Mouse (Mus musculus) cerebellum, postnatal 14 days (tissue): ENCODE measurements at regions not wholly inside any gene's neighbourhood (a gene's known extent, or its start where the extent isn't known, plus 50 kb on each side); places are given as distances from the start of the nearest gene placed in this dataset.

Source experiments
- DNase-seq, 2 experiments: peaks; one replicate each; pipeline ENCODE4 v3.0.0; 2021; ENCODE audit warnings: mixed read lengths in 2 of 2

DNA sequence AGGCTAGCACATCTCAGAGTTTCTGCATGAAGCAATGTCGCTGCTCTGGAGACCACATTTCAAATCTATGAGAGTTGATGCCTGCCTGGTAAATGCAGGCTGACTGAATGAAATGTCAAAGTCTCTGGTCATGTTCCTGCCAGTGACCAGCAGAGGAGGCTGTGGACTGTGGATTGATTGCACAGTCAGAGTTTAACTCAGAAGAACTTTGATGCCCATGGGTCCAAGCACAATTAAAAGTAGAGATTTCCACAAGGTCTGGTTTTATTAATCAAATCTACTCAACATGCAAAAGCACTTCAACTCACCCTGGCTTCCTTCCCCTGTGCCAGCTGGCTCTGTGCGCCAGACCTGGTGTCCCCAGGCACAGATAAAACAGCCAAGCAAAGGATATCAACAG is 81.3 kb downstream of the Hsd17b3 start:
- DNase-seq, result peak; percentile 52 to 56

DNA sequence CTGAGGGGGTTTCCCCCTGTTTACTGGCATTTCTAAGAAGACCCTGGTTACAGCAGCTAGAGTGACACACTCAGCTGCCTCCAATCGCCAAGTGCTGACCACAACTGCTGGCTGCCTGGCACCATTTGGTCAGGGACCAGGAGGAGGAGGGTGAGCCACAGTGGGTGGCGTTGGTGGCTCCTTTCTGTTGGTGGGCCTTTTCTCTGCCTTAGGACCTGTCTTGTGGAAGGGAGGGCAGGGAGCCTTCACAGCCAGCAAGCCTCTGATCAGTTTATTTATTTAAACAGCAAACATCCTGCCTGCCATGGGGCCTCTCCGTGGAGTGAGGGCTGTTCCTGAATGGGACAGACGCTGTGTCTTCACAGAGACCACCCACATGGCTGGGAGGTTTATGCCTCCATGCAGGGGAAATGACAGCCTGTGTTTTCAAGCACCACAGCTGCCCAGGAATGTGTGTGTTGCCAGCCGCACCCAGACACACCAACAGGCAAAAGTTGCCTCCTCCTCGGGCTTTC is 86.0 kb downstream of the Hsd17b3 start:
- peak in 1 of 2 experiments; percentile 29 for DNase-seq

DNA sequence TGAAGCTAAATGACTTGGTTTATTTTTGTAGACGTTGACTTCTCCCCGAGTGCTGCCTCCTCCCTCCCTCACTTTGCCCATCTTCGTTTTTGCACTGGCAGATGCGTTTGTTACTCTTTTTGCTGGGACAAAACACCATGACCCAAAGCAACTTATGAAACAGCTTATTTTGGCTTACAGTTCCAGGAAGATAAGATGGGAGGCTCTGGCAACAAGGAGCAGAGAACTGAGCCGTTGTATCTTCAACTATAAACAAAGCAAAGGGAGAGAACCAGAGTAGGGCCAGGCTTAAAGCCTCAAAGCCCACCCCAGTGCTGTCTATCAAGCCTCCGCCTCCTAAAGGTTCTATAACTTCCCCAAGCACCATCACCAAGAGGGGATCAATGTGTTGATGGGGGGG is 88.7 kb downstream of the Hsd17b3 start:
- no peak for DNase-seq

DNA sequence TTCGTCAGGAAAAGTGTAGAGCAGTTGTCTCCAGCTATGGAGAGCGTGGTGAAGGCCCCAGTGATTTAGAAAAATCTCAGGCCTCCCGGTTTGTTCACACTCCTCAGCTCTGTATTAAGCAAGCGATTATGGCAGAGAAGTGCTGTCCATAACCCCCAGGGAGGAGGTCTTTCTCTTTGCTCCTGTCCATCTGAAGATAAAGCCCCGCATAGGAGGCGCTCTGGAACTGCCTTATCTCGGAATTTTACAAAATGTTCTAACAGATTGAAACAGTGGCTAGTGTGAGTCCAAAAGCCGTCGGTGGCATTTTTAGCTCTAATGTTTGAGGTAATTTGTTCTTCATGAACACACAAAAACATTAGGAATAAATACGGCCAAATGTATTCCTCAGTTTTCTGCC is 90.4 kb downstream of the Hsd17b3 start:
- no peak for DNase-seq

DNA sequence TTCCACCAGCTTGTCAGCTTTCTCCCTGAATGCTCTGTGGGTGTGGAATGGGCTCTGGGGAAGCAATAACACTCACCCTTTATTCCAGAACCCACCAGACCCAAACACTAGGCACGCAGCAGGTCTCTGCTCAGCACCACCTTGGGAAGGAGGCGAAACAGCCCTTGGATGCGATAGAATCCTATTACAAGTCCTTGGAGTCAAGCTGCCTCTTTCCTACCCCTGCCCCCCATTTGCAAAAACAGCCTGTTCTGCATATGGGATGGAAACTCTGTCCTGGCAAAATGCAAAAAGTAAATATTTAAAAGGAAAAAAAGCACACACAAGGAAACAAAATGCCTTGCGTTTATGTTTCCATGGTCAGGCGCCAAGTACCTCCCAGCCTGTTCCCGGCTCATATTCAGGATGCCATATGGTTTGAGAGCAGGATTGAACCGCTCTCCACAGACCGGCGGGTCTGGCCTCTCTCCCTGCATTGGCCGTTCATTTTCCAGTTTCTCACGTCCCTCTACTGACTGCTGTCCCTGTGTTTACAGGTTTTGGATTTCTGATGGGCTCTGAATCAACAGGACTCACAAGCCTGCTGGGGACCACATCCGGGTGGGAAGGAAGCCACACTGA is 95.1 kb downstream of the Hsd17b3 start:
- DNase-seq, result peak; percentile 62 to 70

DNA sequence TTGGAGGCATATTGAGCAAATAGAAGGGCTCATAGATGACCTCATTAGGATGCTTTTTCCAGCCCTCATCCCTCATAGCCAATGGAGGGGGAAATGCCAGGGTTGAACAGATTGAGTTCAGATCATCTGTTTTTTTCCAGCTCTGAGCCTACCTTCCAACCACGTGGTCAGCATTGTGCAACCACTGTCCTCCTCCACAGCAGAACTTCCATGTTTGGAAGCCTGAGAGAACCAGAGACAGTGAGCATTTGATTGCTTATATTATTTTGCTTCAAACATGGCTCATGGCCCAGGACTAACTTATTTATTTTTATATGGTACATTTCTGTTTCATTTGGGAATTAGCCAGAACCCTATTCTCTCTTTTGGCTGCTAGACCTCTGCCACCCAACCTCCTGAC is 96.0 kb downstream of the Hsd17b3 start:
- DNase-seq, result no peak

DNA sequence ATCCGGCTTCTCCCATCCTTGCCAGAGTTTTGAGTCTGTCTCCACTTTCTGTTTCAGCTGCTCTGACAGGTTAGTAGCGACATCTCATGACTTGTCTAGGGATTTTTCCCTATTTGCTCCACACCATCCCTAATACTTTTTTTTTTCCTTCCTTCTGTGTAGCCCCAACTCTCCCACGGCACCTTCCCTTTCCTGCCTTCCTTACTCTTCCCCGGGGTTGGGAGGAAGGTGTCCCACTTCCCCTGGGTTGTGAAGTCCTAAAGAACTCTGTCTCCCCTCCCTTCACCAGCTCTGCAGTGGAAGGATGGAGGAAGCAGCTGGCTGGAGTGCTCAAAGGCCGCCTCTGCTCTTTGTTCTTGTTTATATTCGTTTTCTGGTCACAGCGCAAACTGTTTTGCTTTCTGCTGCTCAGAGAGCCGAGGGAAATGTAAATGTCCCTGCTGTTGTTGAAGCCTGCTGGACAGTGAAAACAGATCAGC is 98.5 kb downstream of the Hsd17b3 start:
- DNase-seq, result peak; percentile 21 to 33

DNA sequence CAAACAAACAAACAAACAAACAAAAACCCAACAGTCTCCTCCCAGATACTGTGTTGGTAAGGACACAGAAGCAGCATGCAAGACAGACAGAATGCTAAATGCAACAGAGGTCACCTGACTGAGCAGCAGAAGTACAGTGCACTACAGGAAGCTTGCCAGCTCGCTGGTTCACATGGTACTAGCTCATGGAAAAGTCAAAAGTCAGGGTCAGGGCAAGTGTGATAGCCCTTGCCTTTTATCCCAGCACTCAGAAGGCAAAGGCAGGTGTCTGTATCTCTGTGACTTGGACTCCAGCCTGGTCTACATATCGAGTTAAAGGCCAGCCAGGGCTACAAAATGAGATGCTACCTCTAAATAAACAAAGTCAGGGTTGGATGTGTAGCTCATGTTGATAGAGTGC is 99.3 kb downstream of the Hsd17b3 start:
- no peak for DNase-seq

- DNase-seq, result no peak
Observed at GRCm38 (mm10) chr13:63988263-63988662, 100.8 kb downstream of the Hsd17b3 start.

DNA sequence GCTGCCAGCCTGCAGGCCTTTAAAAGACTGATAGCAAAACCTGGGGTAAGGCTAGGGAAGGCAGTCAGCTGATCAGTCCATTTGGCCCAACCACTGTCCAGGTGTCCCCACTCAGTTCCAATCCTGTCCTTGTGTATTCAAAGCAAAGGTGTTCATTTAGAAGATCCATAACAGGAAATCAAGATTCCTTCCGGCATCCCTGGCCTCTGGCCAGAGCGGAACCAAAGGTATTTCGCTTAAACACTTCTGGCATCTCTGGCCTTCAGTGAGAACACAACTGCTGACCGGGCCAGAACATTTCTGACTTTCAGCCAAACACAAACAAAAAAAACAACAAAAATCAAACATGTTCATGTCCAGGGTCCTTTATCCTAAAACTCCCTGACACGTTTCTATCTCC is 102.3 kb downstream of the Hsd17b3 start:
- DNase-seq, result no peak

DNA sequence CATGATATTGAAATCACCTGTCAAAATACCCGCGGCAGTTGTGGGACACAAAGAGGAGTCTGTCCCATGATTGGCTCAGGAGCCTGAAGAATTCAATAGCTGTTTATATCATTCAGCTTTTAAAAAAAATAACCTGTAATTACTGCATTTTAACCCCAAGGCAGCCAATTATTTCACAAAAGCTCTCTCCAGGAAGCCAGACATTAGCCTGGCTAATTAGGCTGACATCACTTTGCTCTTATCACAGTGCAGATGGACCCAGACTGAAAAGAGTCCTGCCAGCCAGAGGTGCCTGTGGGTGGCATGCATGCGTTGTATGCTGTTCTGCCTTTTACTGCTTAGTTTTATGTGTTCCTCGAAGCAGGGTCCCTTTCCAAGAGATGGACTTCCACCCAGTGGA is 103.4 kb downstream of the Hsd17b3 start:
- no peak for DNase-seq

DNA sequence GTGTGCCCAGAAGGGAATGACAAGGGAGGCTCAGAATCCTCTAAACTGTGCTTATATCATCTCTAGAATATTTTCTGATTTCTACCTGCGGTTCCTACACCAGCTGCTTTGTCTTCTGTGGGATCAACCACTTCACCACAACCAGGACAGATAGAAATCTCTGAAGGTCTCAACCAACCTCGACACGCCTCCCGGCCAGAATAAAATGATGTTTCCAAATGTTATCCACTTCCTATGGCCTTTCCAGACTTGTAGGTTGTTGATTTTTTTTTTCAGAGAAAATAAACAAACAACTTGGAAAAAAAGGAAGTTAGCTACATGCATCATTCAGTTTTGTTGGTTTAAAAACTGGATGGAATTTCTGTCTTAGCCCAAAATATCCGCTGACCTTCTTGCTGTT is 103.9 kb downstream of the Hsd17b3 start:
- no peak for DNase-seq

DNA sequence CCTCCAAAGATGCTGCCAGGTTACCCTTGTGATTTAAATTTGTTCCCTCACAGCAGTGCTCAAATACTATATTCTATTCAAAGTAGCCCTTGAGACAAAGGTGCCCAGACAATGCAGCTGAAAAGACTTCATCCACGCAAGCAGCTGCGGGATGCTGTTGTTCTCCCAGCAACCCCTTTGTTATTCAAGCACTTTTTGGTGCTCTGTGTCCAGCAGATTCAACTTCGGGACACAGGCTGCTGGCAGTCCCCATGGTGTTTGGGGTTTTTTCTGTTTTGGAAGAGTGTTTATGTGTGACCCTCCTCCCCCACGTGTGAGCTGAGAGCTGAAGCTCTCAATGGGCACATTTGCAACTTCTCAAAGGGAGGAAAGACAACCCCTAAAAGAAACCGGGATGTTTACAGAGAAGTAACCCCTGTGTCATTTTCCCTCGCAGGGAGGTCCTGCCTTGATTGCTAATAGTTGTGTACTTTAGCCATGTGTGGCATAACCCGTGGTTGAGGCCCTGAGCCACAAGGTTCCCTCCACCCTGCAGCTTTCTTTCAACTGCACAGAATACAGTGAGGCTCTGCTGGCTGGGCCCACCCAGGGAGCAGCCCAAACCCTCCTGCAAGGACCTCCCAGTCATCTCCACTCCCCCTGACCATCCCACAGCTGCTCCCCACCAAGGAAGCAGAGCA is 108.9 kb downstream of the Hsd17b3 start:
- no peak for DNase-seq

DNA sequence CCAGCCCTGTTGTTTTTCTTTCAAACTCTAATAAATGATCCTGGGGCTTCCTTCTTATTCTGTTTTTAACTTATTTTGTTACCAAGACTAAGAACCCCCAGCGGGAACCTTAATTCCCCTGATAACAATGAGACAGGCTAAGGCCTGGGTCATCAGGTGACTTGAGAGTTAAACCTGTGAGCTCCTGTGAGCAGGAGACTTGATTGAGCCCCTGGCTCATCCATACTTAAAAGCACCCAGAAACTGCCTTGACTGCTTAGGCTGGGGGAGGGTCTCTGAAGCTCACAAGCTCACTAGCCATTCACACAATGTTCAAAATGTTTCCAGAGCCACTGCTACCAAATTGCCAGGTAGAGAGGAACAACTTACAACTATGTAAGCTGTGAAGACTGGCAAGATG is 109.4 kb downstream of the Hsd17b3 start:
- DNase-seq, result no peak

DNA sequence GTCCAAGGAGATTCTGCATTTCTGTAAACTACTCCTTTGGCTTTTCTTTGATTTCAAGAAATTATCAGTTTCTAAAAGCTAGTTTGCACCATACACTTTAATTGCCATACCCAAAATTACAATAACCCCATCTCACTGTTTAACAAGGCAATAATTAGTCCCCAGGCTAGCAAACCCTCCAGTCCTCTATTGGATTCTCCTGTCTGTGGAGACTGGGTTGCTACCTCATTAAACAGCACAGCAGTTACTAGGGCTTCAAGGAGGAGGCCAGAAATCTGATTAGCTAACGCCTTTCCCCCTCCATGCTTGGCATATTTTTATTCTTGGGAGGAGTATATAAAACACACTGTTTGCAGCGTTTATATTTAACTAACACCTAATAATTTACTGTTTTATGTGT is 119.1 kb downstream of the Hsd17b3 start:
- no peak for DNase-seq

DNA sequence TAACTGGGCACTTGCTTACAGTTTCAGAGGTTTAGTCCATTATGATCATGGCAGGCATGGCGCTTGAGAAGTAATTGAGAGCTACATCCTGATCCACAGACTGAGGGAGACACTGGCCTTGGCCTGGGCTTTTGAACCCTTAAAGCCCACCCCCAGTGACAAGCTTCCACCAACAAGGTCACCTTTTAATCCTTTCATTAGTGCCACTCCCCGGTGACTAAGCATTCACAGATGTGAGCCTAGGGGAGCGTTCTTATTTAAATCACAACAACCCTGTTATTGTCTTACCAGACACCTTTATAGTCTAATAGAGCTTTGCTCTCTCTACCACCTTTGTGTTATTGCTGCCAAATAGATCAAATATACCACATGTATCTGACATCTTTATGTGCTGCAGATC is 120.4 kb downstream of the Hsd17b3 start:
- no peak for DNase-seq

DNA sequence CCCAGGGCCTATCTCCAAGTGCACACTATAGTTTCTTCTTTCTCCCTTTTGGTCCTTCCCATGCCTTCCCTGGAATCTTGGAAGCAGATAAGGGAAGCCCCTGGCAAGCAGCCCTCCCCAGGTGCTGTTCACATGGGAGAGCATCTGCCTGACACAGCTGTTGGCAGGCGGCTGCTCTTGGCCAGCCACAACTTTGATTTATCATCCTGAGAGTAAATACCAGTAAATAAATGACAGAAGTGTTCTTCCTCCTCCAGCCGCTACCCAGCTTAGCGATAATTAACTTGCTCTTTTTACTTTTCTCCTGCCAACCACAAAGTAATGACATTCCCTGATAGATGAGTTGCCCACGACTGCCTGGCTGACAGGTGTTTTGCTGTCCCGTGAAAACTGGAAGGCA is 131.9 kb downstream of the Hsd17b3 start:
- DNase-seq, result no peak

DNA sequence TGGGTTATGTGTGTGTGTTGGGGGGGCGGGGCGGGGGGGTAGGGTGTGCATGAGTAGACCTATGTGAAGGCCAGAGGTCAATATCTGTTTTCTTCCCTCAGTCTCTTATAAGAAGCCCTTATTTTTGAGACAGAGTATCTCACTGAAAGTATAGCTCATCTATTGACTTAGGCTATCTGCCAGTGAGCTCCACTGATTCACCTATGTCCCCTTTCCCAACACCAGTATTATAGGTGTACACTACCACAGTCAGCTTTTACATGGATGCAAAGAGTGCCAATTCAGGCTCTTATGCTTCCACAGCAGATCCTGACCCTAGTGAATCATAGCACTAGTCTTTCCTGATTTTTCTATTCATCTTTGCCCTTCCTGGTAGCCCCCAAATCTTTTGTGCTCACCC is 134.7 kb downstream of the Hsd17b3 start:
- no peak for DNase-seq

- DNase-seq, result peak; percentile 12 to 15
Observed at GRCm38 (mm10) chr13:63951922-63952734, 136.9 kb downstream of the Hsd17b3 start.

DNA sequence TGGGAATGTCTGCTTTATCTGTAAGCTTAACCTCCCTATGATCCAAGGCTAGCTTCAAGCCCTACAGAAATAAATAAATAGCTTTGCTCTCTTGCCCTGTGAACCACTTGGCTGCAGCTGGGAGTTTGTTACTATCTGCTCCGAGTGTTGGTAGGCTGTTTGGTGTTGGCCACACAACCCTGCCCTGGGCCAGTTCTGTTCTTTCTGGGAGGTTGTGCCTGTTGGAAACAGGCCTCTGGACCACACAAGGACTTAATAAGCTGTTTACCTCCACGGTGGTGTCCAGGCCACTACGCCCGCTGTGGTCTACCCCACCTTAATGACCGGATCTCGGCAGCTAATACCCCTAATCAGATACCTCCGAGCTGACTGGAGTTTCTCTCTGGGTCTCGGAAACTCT is 136.1 kb downstream of the Ercc6l2 start:
- no peak for DNase-seq
